Mouse (Mus musculus): ENCODE measurements at regions not wholly inside any gene's neighbourhood (a gene's known extent, or its start where the extent isn't known, plus 50 kb on each side); places are given as distances from the start of the nearest gene placed in this dataset.
A peak's percentile ranks its signal among the peaks of the same experiment; 100 is the strongest.

GRCm38 (mm10) chr5:71381407-71381806 lies 166.6 kb downstream of the Cox7b2 start:
- DNase-seq (ENCODE audit: low spot score in 2 of 2), result peak; percentile 46 to 76

DNA sequence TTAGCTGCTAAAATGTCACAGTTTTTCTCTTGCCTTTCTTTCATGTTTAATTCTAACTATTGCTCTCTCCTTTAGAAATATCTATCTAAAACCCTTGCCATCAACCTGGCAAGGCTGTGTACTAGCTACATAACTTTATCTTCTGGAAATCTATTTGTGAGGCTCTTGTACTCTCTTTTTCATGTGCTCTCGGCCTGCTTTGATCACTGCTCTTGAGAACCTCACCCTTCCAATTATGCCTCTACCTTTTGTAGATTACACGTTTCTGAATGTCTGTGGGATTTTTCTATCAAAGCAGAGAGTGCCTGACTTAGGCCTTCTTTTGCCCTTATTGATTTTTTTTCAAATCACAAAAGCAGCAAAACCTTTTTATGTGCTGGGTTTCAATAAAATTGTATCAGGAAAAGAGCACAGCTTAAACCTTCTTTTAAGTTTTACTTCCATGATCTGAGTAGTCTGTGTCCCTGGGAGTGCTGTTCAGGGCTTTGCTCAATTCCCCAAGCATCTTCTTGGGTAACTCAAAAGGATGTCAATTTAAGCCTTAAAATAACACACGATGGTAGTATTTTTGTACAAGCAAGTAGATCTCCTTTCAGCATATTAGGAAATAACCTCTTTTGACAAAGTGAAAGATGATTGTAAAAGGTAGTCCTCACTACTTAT lies 181.7 kb downstream of the Cox7b2 start:
- DNase-seq (ENCODE audit: low spot score in 2 of 2), result no peak

DNA sequence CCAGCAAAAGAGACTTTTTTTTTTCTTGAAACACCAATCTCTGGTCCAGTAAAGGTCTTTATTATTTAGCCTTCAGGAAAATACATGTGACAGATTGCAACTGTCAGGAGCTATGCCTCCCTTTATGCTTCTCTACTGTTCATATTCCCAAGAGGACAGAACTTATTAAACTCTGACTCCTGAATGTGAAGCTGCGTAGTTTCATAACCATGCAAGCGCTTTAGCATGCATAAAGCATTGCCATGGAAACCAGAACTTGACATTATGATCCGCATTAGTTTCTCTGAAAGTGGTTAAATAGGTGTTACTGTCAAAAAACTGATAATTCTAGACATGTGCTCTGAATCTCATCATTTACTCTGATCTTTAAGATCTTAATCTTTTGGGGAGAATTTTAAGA lies 206.5 kb downstream of the Cox7b2 start:
- peak in 1 of 2 experiments; percentile 1 for DNase-seq (ENCODE audit: low spot score in 2 of 2)

- DNase-seq (ENCODE audit: low spot score in 2 of 2), result no peak
These were observed 213.8 kb upstream of the Gabra2 start for GRCm38 (mm10) chr5:71309414-71309813.

GRCm38 (mm10) chr5:71262202-71262883 lies 166.7 kb upstream of the Gabra2 start:
- DNase-seq (ENCODE audit: low spot score in 2 of 2), result peak in 1 of 2 experiments; percentile 23

- DNase-seq (ENCODE audit: low spot score in 2 of 2), result no peak
These were observed 153.6 kb upstream of the Gabra2 start for GRCm38 (mm10) chr5:71249273-71249672.

GRCm38 (mm10) chr5:71248318-71249135 lies 152.9 kb upstream of the Gabra2 start:
- peak; percentile 13 to 77 for DNase-seq (ENCODE audit: low spot score in 2 of 2)

DNA sequence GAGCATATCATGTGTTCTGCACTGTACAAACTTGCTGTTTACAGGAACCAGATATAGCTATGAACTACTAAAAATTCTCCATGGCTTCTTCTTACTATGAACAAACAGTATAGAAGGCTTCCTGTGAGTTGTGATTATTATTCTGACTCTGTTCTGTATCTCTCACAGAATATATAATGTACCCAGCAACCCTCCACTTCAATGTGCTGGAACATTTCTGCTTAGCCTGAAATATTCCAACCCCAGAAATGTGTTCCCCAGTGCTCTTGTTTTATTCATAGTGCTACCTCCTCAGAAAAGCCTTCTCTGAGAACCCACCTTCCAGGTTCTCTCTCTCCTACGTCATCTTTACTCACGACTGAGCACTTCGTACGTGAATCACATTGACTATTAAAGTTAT lies 132.0 kb upstream of the Gabra2 start:
- peak in 1 of 2 experiments; percentile 17 for DNase-seq (ENCODE audit: low spot score in 2 of 2)

DNA sequence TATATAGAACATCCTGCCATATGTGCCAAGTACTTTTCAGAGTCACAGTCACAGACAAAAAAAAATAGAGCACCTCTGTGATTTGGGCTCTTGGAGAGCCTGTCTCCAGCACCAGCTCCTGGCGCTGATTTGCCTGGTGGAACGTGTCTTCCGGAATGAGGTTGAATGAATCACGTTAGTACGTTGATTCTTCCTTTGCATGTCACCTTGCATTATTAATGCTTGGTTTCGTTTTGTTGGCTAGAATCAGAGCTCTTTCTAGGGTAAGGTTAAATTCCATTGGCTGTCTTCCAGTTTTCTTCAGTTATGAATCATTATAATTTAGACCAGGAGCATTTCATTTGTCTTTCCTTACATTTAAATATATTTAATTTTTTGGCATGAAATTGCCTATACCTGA lies 105.2 kb upstream of the Gabra2 start:
- no peak for DNase-seq (ENCODE audit: low spot score in 2 of 2)

DNA sequence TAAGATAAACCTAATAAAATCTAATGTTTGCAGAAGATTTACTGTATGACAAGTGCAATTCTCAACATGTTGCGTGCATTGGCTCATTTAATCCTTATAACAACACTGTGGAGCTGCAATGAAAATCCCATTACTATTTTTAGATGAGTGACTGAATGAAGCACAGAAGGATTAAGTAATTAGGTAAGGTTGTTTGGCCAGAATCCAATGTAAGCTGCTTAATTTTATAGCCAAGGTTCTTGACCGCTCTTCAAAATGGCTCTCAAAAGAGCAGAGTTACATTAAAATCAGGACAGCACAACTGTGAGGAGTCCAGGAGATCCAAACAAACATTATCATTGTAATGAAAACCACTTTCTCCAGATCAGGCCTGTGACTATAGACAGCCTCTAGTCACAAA lies 81.7 kb upstream of the Gabra2 start:
- DNase-seq (ENCODE audit: low spot score in 2 of 2), result no peak

DNA sequence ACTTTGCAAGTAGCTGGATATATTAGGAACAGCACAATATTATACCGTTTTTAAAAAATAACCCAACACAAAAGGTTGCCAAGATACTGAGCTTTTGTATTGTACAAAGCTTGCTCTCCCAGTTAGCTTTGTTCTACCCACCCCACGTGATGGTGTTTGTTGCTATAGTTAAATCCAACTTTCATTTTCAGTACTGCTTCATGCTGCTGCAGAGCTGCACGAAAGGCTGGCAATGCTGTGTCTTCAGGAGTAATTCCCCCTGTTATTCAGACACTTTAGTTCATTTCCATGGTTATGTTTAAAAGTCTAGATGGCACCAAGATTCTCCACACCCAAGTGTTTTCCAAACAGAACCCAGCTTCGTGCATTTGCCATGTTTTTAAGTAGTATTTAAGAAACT lies 74.7 kb upstream of the Gabra2 start:
- DNase-seq (ENCODE audit: low spot score in 2 of 2), result peak; percentile 19 to 59
